Mouse (Mus musculus): Measurements from ENCODE around the gene Bach2. TPM values are rescaled to one million over a fixed set of nuclear protein-coding genes. Genes with fewer than 3 reads are reported as not detected.
A peak's percentile ranks its signal among the peaks of the same experiment; 100 is the strongest.

Bach2 gene
- total RNA-seq, 2 experiments from 2014 or later: 1.9 to 2.8 TPM

- DNase-seq (ENCODE audit: low spot score in 2 of 2): no peak
Observed at GRCm38 (mm10) chr4:32291406-32291805, 52.8 kb downstream of the Bach2 start.

- no peak for DNase-seq (ENCODE audit: low spot score in 2 of 2)
Observed at GRCm38 (mm10) chr4:32293686-32294265, 55.2 kb downstream of the Bach2 start.

GRCm38 (mm10) chr4:32297071-32297671 lies 58.6 kb downstream of the Bach2 start:
- no peak for DNase-seq (ENCODE audit: low spot score in 2 of 2)

GRCm38 (mm10) chr4:32299221-32299620 lies 60.6 kb downstream of the Bach2 start:
- DNase-seq (ENCODE audit: low spot score in 2 of 2): no peak

GRCm38 (mm10) chr4:32299970-32300369 lies 61.4 kb downstream of the Bach2 start:
- no peak for DNase-seq (ENCODE audit: low spot score in 2 of 2)

- DNase-seq (ENCODE audit: low spot score in 2 of 2): no peak
Observed at GRCm38 (mm10) chr4:32302668-32303067, 64.1 kb downstream of the Bach2 start.

GRCm38 (mm10) chr4:32303076-32303475 lies 64.5 kb downstream of the Bach2 start:
- no peak for DNase-seq (ENCODE audit: low spot score in 2 of 2)

- DNase-seq (ENCODE audit: low spot score in 2 of 2): peak; percentile 66
Observed at GRCm38 (mm10) chr4:32303674-32304073, 65.1 kb downstream of the Bach2 start.

- no peak for DNase-seq (ENCODE audit: low spot score in 2 of 2)
Observed at GRCm38 (mm10) chr4:32304221-32304703, 65.7 kb downstream of the Bach2 start.

- DNase-seq (ENCODE audit: low spot score in 2 of 2): no peak
Observed at GRCm38 (mm10) chr4:32305036-32305615, 66.5 kb downstream of the Bach2 start.

- DNase-seq (ENCODE audit: low spot score in 2 of 2): no peak
Observed at GRCm38 (mm10) chr4:32305683-32306082, 67.1 kb downstream of the Bach2 start.

GRCm38 (mm10) chr4:32306169-32306792 lies 67.7 kb downstream of the Bach2 start:
- DNase-seq (ENCODE audit: low spot score in 2 of 2): no peak

GRCm38 (mm10) chr4:32307215-32307614 lies 68.6 kb downstream of the Bach2 start:
- no peak for DNase-seq (ENCODE audit: low spot score in 2 of 2)

GRCm38 (mm10) chr4:32312171-32312946 lies 73.8 kb downstream of the Bach2 start:
- DNase-seq (ENCODE audit: low spot score in 2 of 2): no peak

GRCm38 (mm10) chr4:32314919-32315318 lies 76.3 kb downstream of the Bach2 start:
- no peak for DNase-seq (ENCODE audit: low spot score in 2 of 2)

GRCm38 (mm10) chr4:32318608-32319007 lies 80.0 kb downstream of the Bach2 start:
- DNase-seq (ENCODE audit: low spot score in 2 of 2): no peak

GRCm38 (mm10) chr4:32319327-32319726 lies 80.7 kb downstream of the Bach2 start:
- no peak for DNase-seq (ENCODE audit: low spot score in 2 of 2)

GRCm38 (mm10) chr4:32320039-32320438 lies 81.4 kb downstream of the Bach2 start:
- no peak for DNase-seq (ENCODE audit: low spot score in 2 of 2)

GRCm38 (mm10) chr4:32324111-32324510 lies 85.5 kb downstream of the Bach2 start:
- no peak for DNase-seq (ENCODE audit: low spot score in 2 of 2)

GRCm38 (mm10) chr4:32324967-32325366 lies 86.4 kb downstream of the Bach2 start:
- DNase-seq (ENCODE audit: low spot score in 2 of 2): no peak

- no peak for DNase-seq (ENCODE audit: low spot score in 2 of 2)
Observed at GRCm38 (mm10) chr4:32325596-32325995, 87.0 kb downstream of the Bach2 start.
